Mouse (Mus musculus) testis, adult 2 months (tissue): Measurements from ENCODE around the gene Tbl2. TPM values are rescaled to one million over a fixed set of nuclear protein-coding genes. Genes with fewer than 3 reads are reported as not detected.

Experiments
- H3K27ac ChIP-seq: fragments of 200-500 bp; 2 replicates; pipeline ENCODE4 v1.5.1; 2012; ENCODE audit warnings: low read depth, low read length; ENCODE audit not compliant: control insufficient read depth, insufficient read depth
- H3K27me3 ChIP-seq: fragments of 200-500 bp; 2 replicates; pipeline ENCODE4 v1.6.1; 2012; ENCODE audit warnings: mild to moderate bottlenecking, low read length, moderate library complexity; ENCODE audit not compliant: control insufficient read depth, insufficient read depth
- H3K36me3 ChIP-seq: fragments of 200-500 bp; 2 replicates; pipeline ENCODE4 v1.6.1; 2012; ENCODE audit warnings: mild to moderate bottlenecking, low read length; ENCODE audit not compliant: control insufficient read depth, insufficient read depth
- H3K4me1 ChIP-seq: fragments of 200-500 bp; 2 replicates; pipeline ENCODE4 v1.6.1; 2012; ENCODE audit warnings: low read length; ENCODE audit not compliant: control insufficient read depth, insufficient read depth
- H3K4me3 ChIP-seq: fragments of 200-500 bp; 2 replicates; pipeline ENCODE4 v1.5.1; 2012; ENCODE audit warnings: low read depth, mild to moderate bottlenecking, low read length, moderate library complexity, mixed read lengths; ENCODE audit not compliant: control insufficient read depth
- CTCF ChIP-seq: fragments of 200-500 bp; IDR thresholded peaks from 2 replicates; pipeline ENCODE4 v1.5.1; 2012; ENCODE audit warnings: low read depth, mild to moderate bottlenecking, inconsistent platforms, low read length, moderate library complexity; ENCODE audit not compliant: control insufficient read depth, insufficient read depth, insufficient replicate concordance
- POLR2A ChIP-seq: fragments of 200-500 bp; IDR thresholded peaks from 2 replicates; pipeline ENCODE4 v1.6.1; 2012; ENCODE audit warnings: low read depth, mild to moderate bottlenecking, inconsistent platforms, low read length, moderate library complexity; ENCODE audit not compliant: control insufficient read depth
- polyA plus RNA-seq: library from polyadenylated mRNA; depleted of rRNA; stranded (reverse); fragments of >200 nt; gene quantifications from 2 replicates; pipeline ENCODE4 v1.2.3, GENCODE M21; 2012

Gene Tbl2
- polyA plus RNA-seq, 1 experiment = 63.4 TPM

DNA sequence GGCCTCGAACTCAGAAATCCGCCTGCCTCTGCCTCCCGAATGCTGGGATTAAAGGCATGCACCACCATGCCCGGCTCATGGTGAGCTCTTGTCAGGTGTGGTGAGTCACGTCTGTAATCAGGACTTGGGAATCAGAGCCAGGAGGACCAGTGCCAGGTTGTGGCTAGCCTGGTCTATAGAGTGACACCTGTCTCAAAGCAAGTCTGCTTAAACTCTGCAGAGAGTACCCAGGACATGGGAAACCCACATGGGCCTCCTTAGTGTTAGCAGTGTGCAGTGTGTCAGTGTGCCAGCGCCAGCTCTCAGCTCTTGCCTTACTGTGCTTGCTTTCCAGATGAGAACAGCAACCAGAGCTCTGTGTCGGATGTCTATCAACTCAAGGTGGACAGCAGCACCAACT, 30.2 kb downstream of the Tbl2 start:
- no peak for TF ChIP-seq CTCF
- no peak for TF ChIP-seq POLR2A
- Histone ChIP-seq H3K36me3 (peaks cover 2% of the 10 kb centered on the region), H3K27me3 (no peaks in the 10 kb centered on the region), H3K4me3 (no peak overlapping the region), H3K4me1 (peaks cover 3% of the 10 kb centered on the region; the same call in 1 of the 2 replicates), H3K27ac (no peak overlapping the region)

DNA sequence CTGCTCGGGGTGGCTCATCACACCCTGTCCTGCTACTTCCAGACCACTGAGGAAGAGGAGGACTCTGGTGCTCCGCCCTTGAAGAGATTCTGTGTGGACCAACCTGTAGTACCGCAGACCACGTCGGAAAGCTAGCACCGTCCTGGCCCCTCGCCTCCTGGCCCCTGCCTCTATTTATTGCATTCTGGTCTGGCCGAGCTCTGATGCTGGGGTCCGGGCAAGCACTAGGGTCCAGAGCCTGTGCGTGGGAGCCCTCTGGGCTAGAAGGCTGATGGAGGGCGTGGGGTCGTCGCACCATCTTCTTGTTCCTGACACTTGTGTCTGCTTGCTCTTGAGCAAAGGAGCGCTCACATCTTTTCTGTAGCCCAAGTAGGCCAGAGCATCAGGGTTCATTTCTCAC, 31.3 kb downstream of the Tbl2 start:
- TF ChIP-seq CTCF (no peak), POLR2A (no peak)

DNA sequence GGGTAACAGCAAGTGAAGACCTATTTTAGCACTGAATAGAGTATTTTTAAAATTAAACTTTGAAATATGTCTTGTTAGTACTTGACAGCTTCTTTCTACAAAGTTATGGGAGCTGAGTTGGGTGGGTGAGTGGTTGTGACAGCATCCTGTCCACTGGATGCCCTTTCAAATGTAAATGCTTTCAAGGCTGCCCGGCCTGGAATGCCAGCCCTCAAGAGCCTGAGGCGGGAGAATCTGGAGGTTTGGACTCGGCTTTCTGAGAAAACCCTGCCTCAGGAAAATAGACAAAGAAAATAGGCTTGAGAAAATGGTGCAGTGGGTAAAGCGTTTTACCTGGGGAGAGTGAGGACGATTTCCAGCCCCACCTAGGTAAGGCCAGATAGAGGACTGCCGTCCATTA, 32.3 kb downstream of the Tbl2 start:
- Histone ChIP-seq H3K4me1 (peaks cover 5% of the 10 kb centered on the region), H3K4me3 (no peak overlapping the region), H3K27me3 (no peaks in the 10 kb centered on the region), H3K36me3 (peaks cover 1% of the 10 kb centered on the region; the same call in 1 of the 2 replicates), H3K27ac (no peak overlapping the region)
- TF ChIP-seq CTCF (no peak), POLR2A (no peak)

More for the DNA sequence above, 31.3 kb downstream of the Tbl2 start:
- no peak overlapping the region for H3K27ac ChIP-seq
- H3K36me3 ChIP-seq = peaks cover 2% of the 10 kb centered on the region
- no peak overlapping the region for H3K4me3 ChIP-seq
- H3K4me1 ChIP-seq = peaks cover 3% of the 10 kb centered on the region; the same call in 1 of the 2 replicates
- H3K27me3 ChIP-seq = no peaks in the 10 kb centered on the region

DNA sequence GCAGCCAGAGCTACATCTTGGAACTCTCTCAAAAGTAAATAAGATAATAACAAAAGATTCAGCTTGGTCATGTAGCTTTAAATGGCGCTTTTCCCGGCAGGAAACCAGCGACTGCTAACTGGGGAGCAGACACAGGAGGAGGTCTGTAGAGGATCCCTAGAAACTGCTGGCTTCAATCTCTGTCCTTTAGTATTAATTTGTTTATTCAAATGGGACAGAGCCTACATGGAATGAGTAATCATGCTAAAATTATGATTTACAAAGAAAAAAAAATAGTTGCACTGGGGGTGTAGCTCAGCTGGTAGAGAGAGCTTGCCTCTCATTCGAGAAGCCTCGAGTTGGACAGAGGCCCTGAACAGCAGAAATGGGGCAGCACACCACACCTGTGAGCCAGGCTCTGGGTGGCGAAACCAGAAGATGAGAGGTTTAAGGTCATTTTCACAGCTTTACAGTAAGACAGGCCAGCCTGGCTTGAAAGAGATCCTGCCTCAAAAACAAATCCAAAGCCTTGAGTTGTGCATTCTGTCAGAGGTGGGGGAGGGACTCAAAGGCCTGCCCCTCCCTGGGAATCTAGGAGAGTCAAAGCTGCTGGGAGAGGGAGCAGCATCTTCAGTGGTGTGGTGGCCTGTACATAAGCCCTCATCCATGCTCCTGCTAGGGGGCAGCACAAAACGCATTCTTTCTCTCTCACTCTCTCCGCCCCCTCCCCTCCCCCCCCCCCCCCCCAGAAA, 33.8 kb downstream of the Tbl2 start:
- Histone ChIP-seq H3K36me3 (peaks cover 1% of the 10 kb centered on the region; the same call in 1 of the 2 replicates), H3K4me3 (no peak overlapping the region), H3K27ac (no peak overlapping the region), H3K27me3 (no peaks in the 10 kb centered on the region), H3K4me1 (peaks cover 7% of the 10 kb centered on the region)
- TF ChIP-seq CTCF = no peak
- TF ChIP-seq POLR2A = no peak

DNA sequence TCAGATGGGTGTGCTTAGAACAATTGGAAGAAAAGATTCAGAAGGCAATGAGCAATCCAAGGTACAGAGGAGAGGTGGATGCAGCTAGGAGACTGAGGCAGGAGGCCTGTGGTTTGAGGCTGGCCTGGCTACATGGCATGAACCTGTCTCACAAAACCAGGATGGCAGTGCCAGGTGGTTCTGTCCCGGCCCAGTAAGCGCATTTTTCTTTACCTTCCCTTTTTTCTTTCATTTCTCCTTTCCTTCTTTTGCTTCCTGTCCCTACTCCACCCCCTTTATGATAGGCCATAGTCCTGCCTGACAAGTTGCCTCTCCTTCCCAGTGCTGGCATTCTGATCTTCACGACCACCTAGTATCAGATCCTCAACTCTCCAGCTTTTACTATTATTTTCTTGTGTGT, 35.6 kb downstream of the Tbl2 start:
- no peaks in the 10 kb centered on the region for H3K27me3 ChIP-seq
- TF ChIP-seq CTCF = no peak
- TF ChIP-seq POLR2A = no peak
- H3K36me3 ChIP-seq = peaks cover 1% of the 10 kb centered on the region; the same call in 1 of the 2 replicates
- no peak overlapping the region for H3K27ac ChIP-seq
- no peak overlapping the region for H3K4me3 ChIP-seq
- peaks cover 7% of the 10 kb centered on the region for H3K4me1 ChIP-seq

DNA sequence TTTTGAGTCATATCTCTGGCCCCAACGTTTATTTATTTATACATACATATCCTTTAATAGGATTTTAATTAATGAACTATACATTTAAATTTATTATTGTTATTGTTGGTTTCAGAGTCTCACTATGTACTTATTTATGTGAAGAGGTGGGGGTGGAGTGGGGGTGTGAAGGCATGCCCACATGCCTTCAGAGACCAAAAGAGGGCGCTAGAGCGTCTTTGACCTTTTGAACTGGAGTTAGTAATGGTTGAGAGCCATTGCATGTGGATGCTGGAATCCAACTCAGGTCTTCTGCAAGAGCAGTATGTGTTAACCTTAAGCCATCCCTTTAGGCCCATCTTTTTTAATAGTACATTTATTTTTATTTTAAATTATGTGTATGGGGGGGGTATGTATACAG, 36.1 kb downstream of the Tbl2 start:
- H3K4me3 ChIP-seq = no peak overlapping the region
- TF ChIP-seq CTCF (peak; percentile 19; the same call in 1 of the 2 replicates), POLR2A (no peak)
- no peak overlapping the region for H3K27ac ChIP-seq
- no peaks in the 10 kb centered on the region; the same call in 1 of the 2 replicates for H3K36me3 ChIP-seq
- H3K4me1 ChIP-seq = peaks cover 7% of the 10 kb centered on the region
- no peaks in the 10 kb centered on the region for H3K27me3 ChIP-seq

DNA sequence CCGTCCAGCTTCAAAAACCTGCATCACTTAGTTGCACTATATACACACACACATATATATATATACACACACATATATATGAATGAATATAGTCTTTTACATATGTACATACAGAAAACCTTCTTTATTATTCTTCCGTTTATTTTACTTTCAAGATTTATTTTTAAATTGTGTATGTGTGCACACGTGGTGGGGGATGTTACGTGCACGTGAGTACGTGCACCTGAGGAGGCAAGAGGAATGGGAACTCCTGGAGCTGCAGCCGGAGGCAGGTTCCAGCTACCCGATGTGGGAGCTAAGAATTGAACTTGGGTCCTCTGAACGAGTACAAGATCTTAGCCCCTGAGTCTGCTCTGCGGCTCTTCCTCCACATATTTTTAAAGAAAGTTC, 36.8 kb downstream of the Tbl2 start:
- Histone ChIP-seq H3K27ac (peak overlapping the region; percentile 65), H3K4me3 (peak overlapping the region; percentile 91), H3K27me3 (no peaks in the 10 kb centered on the region), H3K36me3 (no peaks in the 10 kb centered on the region; the same call in 1 of the 2 replicates), H3K4me1 (peaks cover 7% of the 10 kb centered on the region)
- TF ChIP-seq CTCF (no peak), POLR2A (no peak)
